Mouse (Mus musculus) megakaryocyte, adult 5-6 weeks (primary cell): ENCODE data around the gene Sigmar1. TPM values are rescaled to one million over a fixed set of nuclear protein-coding genes. Genes with fewer than 3 reads are reported as not detected.
"Not testable (repeated sequence)": the region's sequence is repeated elsewhere in the genome, so short reads cannot be mapped to it uniquely, and the experiment has no call there.

Source experiments
- ATAC-seq: 2 replicates; pipeline ENCODE4 v1.8.0; 2016; ENCODE audit warnings: mild to moderate bottlenecking, inconsistent platforms; ENCODE audit not compliant: poor library complexity, severe bottlenecking
- total RNA-seq, 2 experiments: library from RNA; stranded (forward) in 1 of 2; stranded (reverse) in 1 of 2; fragments of 153-499, 151-499 nt in 1 of 2; fragments of 221-1000, 200-1000 nt in 1 of 2; gene quantifications; 2 replicates each; pipeline versions ENCODE4 v1.2.3 to v1.2.4; 2015 to 2017

The Sigmar1 gene
- total RNA-seq (2015) = 54.5 and 70.0 TPM in 2 replicates
- 66.2 and 71.0 TPM in 2 replicates for total RNA-seq (2017)

DNA sequence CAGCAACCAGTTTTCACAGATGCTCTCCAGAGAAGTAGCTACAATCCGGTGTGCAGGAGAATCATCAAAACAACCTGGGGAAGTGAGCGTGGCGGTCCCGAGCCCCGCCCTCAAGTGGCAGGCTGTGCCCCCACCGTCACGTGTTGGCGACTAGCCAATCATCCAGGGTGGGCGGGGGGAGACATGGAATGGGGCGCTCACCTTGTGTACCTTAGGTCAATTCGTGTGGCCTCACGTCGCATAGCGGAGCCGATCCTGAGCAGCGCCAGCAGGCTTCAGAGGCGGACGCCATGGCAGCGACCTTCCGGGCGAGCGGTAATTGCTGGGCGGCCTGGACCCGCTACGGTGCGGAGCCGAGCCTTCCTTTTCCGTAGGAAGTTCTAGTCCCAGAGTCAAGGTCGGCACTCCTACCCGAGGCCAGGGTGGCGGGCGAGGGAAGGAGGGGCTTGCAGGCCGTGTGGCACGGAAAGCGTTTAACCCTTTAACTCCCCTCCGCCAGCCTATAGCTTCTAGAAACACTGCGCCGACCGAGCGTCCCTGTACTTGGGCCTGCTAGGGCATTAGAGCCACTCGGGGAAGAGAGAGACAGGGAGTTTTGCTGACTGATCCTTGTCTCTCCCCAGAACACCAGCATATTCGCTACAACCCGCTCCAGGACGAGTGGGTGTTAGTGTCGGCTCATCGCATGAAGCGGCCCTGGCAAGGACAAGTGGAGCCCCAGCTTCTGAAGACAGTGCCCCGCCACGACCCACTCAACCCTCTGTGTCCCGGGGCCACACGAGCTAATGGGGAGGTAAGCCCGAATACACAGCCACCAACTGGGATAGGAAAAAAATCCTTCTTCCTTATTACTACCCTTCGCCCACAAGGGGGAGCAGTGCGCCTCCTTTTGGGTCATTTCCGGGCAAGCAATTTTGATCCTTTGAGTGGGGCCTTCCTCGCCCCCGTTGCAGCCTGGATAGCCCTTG, at the start of gene Sigmar1:
Gene Sigmar1, minus strand, starts transcription at position 820 of the 968 bp plus-strand sequence.
- peak; percentile 82 for ATAC-seq

DNA sequence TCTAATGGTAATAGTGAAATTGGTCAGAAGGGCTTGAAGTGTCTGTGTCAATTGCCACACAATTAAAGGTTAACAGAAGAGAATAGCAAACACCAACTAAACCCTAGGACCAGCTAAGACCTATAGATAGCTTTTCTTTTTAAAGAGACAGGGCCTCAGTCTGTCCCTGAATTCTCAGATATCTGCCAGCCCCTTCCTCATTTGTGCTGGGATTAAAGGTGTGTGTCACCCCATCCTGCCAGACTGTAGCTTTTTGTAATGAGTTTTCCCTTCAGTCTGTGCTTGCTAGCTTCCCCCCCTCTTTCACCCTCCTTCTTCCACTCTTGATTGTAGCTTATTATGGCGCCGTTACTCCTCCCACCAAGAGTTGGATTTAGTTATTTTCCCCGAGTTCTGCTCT, 27.2 kb upstream of the Sigmar1 start:
- not testable (repeated sequence) for ATAC-seq

DNA sequence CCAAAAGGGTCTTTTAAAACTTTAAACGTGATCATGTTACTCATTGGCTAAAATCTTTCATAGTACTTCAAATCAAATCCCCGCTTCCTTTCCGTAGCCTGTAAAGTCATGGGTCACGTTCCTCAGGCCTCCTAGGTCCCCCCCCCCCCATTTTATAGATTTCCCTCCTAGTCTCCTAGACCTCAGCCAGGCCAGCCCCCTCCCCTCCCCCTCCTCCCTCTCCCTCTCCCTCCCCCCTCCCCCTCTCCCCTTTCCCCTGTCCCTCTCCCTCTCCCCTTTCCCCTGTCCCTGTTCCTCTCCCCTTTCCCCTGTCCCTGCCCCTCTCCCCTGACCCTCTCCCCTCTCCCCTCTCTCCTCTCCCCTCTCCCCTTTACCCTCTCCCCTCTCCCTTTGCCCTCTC, 26.8 kb upstream of the Sigmar1 start:
- not testable (repeated sequence) for ATAC-seq

DNA sequence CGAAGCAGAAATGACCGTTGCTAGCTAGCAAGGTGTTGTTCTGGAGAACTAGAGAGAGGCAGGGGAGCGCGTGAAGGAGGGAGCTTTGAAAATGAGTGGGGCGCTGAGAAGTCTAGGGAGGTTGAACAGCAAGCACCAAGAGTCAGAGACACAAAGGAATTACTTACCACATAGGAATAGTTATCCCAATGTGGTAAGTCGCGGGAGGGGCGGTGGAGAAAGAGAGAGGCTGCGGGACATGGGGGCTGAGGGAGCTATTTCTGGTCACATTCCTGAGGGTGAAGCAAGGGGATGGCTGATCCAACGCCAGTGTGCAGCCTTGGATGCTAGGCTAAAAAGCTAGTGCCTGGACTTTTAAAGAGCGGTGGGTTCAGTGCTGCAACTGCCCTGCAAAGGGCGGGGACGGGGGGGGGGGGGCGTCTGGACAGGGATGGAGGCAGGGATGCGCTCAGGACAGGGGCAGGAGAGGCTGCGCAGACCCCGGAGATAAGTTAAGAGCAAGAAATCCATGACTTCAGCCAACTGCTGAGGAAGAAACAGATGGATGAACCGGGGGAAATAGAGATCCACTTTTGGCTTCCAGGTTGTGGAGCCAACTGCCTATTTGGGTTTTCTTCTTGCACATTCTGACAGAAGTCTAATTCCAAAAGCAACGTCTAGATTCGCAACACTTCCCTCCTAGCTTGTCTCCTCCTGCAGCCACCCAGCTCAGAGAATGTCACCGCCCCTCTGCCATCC, 26.0 kb upstream of the Sigmar1 start:
- ATAC-seq = not testable (repeated sequence)

DNA sequence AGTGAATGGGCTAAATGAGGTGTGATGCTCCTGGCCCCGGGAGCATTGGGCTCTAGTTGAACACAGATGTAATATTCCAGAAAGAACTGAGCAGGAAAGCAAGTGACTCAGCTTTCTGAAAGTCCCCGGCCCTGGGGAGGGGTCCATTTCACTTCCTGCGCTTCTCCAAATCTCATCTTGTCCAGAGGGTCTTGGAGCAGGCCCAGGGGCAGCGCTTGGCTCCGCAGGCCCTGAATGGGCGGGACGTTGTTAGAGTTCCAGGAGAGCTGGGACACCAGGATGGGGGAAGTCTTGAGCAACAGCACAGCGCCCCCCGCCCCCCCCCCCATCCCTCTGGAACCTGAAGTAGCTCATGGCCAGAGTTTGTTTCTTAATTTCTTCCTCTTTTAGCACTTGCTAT, 25.3 kb upstream of the Sigmar1 start:
- ATAC-seq = not testable (repeated sequence)

DNA sequence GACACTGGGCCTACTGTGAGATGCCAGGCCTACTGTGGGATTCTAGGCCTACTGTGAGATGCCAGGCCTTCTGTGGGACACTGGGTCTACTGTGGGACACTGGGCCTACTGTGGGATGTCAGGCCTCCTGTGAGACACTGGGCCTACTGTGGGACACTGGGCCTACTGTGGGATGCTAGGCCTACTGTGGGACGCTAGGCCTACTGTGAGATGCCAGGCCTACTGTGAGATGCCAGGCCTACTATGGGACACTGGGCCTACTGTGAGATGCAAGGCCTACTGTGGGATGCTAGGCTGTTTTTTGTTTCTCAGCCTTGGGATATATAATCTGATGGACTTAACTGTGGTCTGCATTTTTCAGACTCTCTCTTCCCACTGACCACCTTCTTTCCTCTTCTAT, 19.9 kb upstream of the Sigmar1 start:
- ATAC-seq = not testable (repeated sequence)

DNA sequence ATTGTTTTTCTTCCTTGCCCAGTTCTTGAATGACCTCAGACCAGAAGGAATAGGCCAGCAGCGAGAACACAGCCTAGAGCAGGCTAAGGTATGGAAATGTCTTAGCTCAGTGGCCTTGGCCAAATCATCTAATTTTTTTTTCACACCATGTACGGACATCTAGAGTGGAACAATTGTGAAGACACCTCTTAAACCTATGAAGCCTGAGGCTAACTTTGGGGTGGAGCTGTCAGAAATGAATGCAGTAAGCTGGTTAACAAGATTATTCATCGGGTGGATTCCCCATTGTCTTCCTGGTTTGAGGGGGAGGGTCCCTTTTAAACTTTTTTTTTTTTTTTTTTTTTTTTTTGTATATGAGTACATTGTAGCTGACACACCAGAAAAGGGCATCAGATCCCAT, 18.5 kb upstream of the Sigmar1 start:
- not testable (repeated sequence) for ATAC-seq

DNA sequence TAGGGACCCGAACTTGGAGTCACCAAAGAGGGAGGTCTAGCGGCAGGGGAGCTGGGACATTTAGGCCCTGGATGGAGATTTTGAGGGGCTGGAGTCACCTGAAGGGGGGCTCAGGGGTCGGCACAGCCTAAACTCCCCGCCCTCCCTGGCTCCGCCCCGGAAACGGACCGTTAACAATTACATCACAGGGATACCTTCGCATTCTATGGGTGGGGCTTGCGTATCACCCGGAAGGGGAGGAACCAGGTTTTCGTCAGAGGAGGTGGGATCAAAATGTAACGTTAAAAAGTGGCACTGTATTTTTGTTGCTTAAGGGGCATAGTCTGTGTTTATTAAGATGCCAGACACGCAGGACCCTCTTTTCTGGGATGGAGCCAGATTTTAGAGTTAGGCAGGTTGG, 18.0 kb upstream of the Sigmar1 start, which contains the start of gene Ccl27a:
Gene Ccl27a, minus strand, starts transcription at position 246 of the 400 bp plus-strand sequence.
- ATAC-seq = not testable (repeated sequence)

DNA sequence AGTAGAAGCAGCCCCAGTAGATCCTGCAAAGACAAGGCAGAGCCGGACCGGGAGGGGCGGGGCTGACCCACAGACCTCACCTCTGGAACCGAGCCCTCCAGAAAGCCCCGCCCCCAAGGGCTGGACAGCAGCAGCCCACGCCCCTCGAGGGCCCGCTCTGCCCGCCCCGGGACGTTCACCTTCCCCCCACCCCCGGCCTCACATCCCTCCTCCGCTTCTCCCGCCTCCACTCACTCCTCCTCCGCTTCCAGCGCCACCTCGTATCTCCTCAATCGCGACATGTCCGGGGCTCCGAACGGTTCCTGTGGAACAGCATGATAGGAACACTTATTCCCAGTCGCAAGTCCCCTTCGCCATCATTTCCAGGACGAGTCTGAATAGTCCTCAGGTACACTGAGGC, 17.5 kb upstream of the Sigmar1 start:
- ATAC-seq = peak; percentile 69; the same call in 1 of the 2 replicates

DNA sequence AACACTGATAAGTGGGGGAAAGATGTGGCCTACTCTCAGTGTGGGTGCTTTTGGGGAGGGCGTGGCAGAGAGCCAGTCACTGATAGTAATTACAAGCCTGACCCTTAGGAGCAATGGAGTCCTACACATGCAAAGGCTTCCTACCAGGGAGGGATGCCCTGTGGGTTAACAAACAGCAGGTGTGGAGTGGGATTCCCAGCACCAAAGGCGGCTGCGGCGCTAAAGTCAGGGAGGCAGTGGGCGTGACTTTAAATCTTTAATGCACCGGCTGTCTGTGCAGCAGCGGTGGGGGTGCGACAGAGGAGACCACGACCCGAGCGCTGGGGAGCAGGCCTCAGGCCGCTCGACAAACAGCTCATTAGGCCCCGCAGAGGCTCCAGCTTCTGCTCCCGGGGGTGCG, 17.0 kb upstream of the Sigmar1 start:
- not testable (repeated sequence) for ATAC-seq

DNA sequence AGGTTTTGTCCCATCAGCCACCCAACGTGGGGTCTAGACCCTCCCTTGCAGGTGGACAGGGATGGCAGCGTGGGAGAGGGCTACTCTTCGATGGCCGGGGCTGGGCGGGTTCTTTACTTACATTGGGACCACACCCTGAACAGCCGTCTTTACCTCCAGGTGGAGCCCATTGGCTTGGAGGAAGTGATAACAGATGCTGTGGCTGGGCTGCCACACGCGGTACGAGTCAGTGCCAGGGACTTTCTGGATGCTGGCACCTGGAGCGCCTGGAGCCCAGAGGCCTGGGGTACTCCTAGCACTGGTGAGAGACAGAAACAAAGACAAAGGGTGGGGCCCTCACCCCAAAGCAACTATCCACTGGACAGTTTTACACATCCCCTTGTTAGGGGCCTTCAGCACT, 11.3 kb upstream of the Sigmar1 start:
- ATAC-seq = not testable (repeated sequence)

DNA sequence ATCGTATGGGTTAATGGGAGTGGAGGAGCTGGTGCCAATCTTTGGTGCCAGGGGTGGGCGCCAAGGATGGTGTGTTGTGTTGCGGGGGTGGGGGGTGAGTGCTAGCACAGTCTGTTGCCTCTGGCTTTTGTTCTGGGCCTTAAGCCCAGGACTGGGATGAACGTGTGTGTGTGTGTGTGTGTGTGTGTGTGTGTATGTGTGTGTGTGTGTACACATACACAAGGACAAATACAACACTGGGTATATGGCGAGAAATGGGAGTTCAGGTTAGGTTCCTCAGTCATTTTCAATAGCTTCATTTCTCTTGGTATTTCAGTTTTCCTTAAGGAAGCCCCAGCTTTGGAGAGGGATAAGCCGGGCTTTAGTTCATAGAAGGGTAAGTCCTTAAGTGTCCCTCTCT, 7.2 kb upstream of the Sigmar1 start:
- ATAC-seq = not testable (repeated sequence)

DNA sequence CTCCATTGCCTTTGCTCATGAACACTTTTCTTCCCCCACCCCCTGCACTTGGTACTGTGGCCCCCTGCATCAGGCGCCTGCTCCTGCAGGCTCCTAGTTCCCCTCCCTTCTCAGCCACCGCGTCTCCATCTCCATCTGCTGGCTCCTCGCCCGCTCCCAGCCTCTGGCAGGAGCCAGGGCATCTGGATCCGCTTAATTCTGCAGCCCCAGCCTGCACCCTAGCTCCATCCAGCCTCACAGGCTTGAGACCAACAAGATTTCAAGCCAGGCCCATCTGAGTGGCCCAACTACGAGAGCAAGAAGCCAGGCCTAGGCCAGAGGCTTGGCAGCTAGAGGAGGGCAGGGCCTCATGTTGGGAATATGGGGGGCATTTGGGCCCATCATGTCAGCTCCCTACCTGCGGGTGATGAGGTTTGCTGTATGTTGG, 6.7 kb upstream of the Sigmar1 start:
- ATAC-seq = not testable (repeated sequence)

DNA sequence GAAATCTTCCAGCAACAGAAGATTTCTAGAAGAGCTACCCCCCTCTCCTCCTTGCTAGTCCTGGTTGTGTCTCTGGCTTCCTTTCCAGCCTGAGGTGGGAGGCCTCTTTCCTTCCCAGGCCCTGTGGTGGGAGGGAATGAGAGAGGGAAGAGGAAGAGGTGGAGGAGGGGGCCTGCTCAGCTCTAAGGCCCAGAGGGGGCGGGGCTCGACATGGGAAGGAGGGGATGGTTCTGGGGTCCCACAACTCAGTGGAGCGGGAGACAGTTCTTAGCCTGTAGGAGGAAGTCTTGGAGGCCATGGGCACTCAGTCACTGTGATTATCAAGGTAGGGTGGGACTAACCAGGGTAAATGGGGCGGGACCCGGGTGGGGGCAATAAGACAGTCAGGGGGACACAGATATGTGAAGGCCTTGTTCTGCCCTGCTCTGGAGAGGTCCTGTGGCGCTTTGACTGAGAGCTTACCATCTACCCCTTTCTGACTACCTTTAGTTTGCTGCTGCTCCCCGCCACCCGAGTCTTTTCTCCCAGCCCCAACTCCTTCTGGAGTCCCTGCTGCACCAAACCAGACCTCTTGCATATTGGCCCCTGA, 6.2 kb upstream of the Sigmar1 start:
- ATAC-seq = no peak

DNA sequence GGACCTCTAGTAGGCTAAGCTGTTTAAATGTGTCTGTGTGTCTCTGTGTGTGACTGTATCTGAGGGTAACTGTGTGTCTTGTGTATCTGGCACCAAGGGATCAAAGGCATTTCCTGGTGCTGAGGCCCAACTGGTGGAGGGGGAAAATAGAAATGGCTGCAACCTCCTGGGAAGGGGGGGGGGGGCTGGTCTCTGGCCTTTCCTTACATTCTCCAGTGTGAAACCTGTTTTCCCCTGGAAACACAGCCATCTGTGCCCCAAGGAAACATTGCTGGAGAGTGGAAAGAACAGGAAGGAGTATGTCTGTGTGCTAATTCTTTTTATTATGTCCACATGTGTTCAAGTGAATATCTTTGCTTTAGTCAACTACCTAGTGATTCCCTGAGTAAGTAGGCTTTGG, 5.7 kb upstream of the Sigmar1 start:
- ATAC-seq = no peak

DNA sequence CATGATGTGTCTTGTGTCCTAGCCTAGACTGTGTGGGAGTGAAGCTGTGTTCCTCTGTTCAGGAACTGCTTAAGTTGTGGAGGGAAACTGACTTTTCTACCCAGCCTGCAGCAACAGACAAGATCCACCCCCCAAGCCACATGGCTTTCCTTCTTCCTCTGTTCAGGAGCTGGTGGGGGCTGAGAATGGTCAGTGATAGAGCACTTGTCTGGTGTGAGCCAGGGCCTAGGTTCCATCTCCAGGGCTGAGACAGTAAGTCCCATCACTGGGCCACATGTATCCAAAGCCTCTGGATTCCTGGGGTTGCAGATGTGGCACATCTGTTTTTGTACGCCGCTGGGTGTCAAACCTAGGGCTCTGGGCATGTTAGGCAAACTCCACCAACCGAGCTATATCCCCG, 5.0 kb upstream of the Sigmar1 start:
- ATAC-seq = no peak

DNA sequence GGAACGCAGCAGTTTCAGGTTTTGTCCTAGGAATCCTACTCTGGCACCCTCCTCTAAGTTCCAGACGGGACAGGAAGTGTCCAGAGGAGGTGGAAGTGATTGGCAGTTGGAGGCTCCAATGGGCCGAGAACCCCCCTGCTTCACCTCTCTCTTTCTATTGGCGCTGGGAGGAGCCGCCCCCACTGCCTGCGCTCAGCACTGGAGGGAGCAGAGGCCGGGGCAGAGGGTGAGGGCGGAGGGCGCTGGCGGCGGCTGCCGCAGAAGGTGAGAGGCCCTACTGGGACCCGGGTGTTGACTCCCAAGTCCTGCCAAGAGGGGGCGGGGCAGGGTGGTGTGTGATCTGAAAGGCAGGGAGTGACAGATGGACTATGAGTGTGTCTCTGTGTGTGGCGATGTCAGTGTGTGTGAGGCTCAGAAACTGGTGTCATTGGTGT, 4.3 kb upstream of the Sigmar1 start:
- peak; percentile 70 for ATAC-seq

DNA sequence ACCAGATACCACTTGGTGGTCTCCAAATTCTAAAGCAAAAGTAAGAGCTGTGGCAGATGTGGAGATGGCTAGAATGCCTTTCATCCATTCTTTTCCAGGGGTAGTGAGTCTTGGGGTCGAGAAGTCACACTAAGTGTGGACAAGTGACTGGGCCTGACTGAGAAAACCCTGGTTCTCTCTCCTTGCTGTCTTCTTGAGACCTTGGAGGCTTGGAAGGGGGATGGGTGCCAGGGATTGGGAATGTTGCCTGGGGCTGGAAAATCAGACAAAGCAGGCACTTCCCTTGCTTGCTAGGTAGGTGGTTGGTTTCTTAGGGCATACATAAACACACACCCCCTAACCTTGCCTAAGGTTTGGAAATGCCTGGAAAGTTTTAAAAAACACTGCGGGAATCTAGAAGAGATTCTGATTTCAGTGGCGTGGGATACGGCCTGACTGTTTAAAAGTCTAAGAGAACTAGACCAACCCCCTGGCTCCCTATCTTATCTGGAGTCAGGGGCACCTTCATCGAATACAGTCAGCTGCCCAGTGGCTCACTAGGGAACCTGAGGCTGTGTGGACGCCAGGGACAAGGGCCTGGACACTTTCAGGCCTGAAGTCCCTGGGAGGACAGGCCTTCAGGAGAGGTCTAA, 3.8 kb upstream of the Sigmar1 start:
- no peak for ATAC-seq

DNA sequence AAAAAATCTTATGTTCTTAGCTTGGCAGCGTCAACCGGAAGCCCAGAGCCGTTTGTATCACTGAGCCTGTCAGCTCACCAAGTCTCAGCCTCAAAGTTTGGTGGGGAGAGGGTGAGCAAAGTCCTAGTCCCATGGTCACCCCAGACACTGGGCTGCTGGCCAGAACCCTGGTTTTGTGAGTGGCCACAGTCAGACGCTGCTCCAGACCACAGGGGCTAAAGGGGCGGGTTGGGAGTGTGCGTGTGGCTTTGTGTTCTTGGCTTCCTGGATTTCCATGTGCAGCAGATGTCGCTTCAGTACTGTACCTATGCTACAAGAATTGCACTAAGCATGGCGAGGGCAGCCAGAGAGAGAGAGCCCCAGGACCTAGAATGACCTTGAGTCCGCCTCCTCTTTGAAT, 3.2 kb upstream of the Sigmar1 start:
- ATAC-seq = no peak

DNA sequence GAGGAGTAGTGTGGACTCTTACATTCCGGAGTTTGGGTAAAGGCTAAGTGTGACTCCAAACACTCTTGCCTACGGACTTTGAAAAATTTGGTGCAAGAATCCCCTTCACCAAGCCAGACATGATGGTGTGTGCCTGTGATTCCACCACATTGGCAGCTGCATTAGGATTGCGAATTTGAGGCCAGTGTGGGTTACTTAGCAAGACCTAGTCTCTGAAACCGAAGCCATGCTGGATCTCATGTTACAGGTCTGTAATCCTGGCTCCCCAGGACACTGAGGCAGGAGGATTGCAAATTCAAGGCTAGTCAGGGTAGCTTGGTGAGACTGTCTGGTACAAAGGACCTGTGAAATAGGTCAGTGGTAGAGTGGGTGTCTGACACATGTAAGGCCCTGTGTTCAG, 2.7 kb upstream of the Sigmar1 start:
- ATAC-seq = no peak

DNA sequence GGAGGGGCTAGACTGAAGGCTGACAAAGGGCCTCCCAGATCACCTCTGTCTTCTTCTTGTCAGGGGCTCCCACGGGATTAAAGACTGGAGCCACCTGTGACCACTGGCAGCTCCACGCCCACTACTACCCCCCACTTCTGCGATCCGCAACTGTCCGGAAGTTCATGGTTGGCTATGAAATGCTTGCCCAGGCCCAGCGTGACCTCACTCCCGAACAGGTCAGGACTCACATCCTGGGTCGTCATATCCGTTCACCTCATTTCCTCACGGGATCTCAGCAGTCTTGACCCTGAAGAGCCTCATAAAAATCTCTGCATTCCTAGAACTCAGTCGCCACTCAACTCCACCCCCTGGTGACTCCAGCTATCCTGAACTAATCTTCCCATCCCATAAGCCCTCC, 2.1 kb upstream of the Sigmar1 start:
- ATAC-seq = no peak
